ENCODE assay signal across 18 mouse cellular contexts in the genomic region with DNA sequence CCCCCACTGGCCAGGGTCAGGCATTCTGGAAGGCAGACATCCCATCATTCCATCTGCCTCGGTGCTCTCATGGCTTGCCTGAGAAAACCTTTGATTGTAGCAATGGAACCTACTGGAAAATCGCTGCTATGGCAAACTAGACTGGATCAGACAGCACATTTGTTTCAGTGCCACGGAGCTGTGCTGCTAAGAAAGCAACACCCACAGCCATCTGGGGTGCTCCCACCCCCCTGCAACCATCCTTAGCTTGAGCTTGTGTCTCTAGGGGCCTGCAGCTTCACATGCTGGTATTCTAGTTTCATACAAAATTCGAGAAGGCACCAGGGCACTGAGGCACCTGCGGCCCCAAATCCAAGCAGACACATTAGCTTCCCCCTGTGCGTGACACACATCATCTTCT. TPM values are rescaled to one million over a fixed set of nuclear protein-coding genes. Genes with fewer than 3 reads are reported as not detected.
DNase-seq lines count a peak whose midpoint lies in the region; ATAC-seq and TF ChIP-seq lines count a peak whose summit lies in the region.
"Had no signal": no experiment of that assay in that cellular context is flagged by ENCODE, and none has a peak within 500 bp of the region (broad histone marks: within the 10 kb centered on the region; RNA-seq: fewer than 3 reads in every experiment).

No protein-coding gene starts in this region.

- peaks cover 10% of the 10 kb centered on the region for H3K4me1 ChIP-seq in olfactory bulb, adult 2 months (ENCODE audit: control insufficient read depth, insufficient read depth, low read length)
- H3K4me1 ChIP-seq: embryonic facial prominence, embryonic 13.5 days; hindbrain, embryonic 13.5 days; intestine, embryonic 15.5 days had no signal

- no peak for TF ChIP-seq CTCF in olfactory bulb, adult 2 months (IDR thresholded peaks at IDR 0.05; ENCODE audit: insufficient read depth, low read depth, low read length)

- H3K4me3 ChIP-seq in olfactory bulb, adult 2 months (ENCODE audit: insufficient read depth, low read depth, low read length): no peak overlapping the region
- H3K4me3 ChIP-seq: embryonic facial prominence, embryonic 13.5 days; hindbrain, embryonic 13.5 days; intestine, embryonic 15.5 days; myocyte had no signal

- peak overlapping the region; percentile 20; the same call in 1 of the 2 replicates for H3K27ac ChIP-seq in olfactory bulb, adult 2 months (ENCODE audit: insufficient read depth, low read depth, low read length)
- H3K27ac ChIP-seq: embryonic facial prominence, embryonic 13.5 days; hindbrain, embryonic 13.5 days; intestine, embryonic 15.5 days had no signal

- peak; percentile 92 for DNase-seq in brain, adult 2 months (ENCODE audit: low read depth, low spot score)
- peak; percentile 90 for DNase-seq in layer of hippocampus, adult 9-11 months
- DNase-seq in thymus, adult 18-20 months: no peak
- no peak for DNase-seq in lung, postnatal 4 days
- no peak for DNase-seq in adrenal gland, adult 18-20 months (ENCODE audit: low spot score in 2 of 2)
- DNase-seq: cerebellum, adult 9-11 months; gastrocnemius, postnatal 36 days; heart, postnatal 10 days; lung, postnatal 10 days; thymus, postnatal 25 days had no signal

- TF ChIP-seq POLR2A in olfactory bulb, adult 2 months (IDR thresholded peaks at IDR 0.05; ENCODE audit: insufficient read depth, low read depth, low read length): no peak

- ATAC-seq in frontal cortex, adult (ENCODE audit: low TSS enrichment): peak; percentile 99
- ATAC-seq: intestine, embryonic 15.5 days had no signal

- 64% methylated on average over 6 of the region's 6 CpGs for WGBS in olfactory bulb, adult 2 months

RNA-seq across cellular contexts. Expression of gene Lgi1, which starts 27.1 kb away (rescaled TPM):
- polyA plus RNA-seq in olfactory bulb, adult 2 months (2012; ENCODE audit: insufficient read depth, insufficient read length, low replicate concordance, missing spikeins): not detected in 2 replicates
- total RNA-seq in adrenal gland, adult 18-20 months (2021): under 1 TPM; 0.74 to 0.93 TPM
- total RNA-seq: megakaryocyte-erythroid progenitor cell, adult 5-6 weeks had no signal
- polyA plus RNA-seq: myocyte; small intestine, adult 2 months had no signal

Comparison
In these comparisons a context has a peak if more than half of its experiments do, and no peak if none do; other contexts are left out.
1. DNase-seq: peak in brain, adult 2 months (single experiment) and layer of hippocampus, adult 9-11 months (single experiment); none in thymus, adult 18-20 months (0 of 2), lung, postnatal 4 days (0 of 2) and adrenal gland, adult 18-20 months (0 of 2).